Comparison of ENCODE assay signal across 15 mouse cellular contexts in the genomic region with DNA sequence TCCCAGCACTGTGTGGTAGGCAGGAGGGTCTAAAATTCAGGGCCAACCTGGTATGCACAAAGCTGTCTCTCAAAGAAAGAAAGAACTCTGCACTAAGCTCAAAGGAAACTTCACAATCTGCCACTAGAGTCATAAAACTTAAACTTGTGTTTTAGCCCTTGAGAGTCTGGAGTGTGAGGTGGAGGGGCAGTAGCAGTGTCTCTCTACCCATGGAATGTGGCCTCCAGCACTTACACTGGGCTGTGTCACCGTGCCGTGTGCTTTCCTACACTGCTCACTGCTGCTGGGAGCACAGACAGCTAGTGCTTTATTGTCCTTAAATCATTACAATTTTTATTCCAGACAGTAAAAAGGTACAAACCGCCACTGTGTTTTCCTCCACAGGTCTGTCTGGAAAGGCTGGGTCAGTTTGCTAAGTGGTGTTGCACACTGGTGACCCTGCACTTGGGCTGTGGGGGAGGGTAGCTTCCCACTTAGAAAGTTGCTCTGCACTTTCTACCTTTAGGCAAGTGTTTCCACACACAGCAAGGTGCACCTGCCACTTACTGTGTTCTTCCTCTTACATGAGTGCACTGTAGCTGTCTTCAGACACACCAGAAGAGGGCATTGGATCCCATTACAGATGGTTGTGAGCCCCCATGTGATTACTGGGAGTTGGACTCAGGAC.
"Had no signal": no experiment of that assay in that cellular context is flagged by ENCODE, and none has a peak within 500 bp of the region (broad histone marks: within the 10 kb centered on the region; RNA-seq: fewer than 3 reads in every experiment).

No protein-coding gene starts in this region.

- H3K9me3 ChIP-seq: kidney, embryonic 15.5 days; limb, embryonic 15.5 days; liver, embryonic 12.5 days; midbrain, embryonic 12.5 days; neural tube, embryonic 13.5 days; stomach, embryonic 15.5 days had no signal

- H3K27ac ChIP-seq: kidney, embryonic 15.5 days; left cerebral cortex, adult 2 months; limb, embryonic 15.5 days; liver, embryonic 12.5 days; midbrain, embryonic 12.5 days; neural tube, embryonic 13.5 days; stomach, embryonic 15.5 days had no signal

- H3K4me2 ChIP-seq: kidney, embryonic 15.5 days; limb, embryonic 15.5 days; liver, embryonic 12.5 days; midbrain, embryonic 12.5 days; neural tube, embryonic 13.5 days; stomach, embryonic 15.5 days had no signal

- ATAC-seq: liver, embryonic 12.5 days; midbrain, embryonic 16.5 days had no signal

- H3K27me3 ChIP-seq: kidney, embryonic 15.5 days; limb, embryonic 15.5 days; liver, embryonic 12.5 days; midbrain, embryonic 12.5 days; neural tube, embryonic 13.5 days; stomach, embryonic 15.5 days had no signal

- H3K4me3 ChIP-seq: kidney, embryonic 15.5 days; left cerebral cortex, adult 2 months; limb, embryonic 15.5 days; liver, embryonic 12.5 days; midbrain, embryonic 12.5 days; neural tube, embryonic 13.5 days; stomach, embryonic 15.5 days had no signal

- H3K9ac ChIP-seq: kidney, embryonic 15.5 days; limb, embryonic 15.5 days; liver, embryonic 12.5 days; midbrain, embryonic 12.5 days; neural tube, embryonic 13.5 days; stomach, embryonic 15.5 days had no signal

- DNase-seq: kidney, adult 2 months; kidney, postnatal 14 days; retina, postnatal 1 day; right cerebral cortex, postnatal 4 days; spleen, adult 18-20 months; thymus, adult 2 months; thymus, postnatal 25 days had no signal
